Mouse (Mus musculus): Measurements from ENCODE around the gene Rhag. TPM values are rescaled to one million over a fixed set of nuclear protein-coding genes. Genes with fewer than 3 reads are reported as not detected.

The Rhag gene
- polyA plus RNA-seq (2015; fragmentation: Nextera tagmentation; extraction: Ambion mirVana), result 0.06 and 0.76 TPM in 2 replicates

DNA sequence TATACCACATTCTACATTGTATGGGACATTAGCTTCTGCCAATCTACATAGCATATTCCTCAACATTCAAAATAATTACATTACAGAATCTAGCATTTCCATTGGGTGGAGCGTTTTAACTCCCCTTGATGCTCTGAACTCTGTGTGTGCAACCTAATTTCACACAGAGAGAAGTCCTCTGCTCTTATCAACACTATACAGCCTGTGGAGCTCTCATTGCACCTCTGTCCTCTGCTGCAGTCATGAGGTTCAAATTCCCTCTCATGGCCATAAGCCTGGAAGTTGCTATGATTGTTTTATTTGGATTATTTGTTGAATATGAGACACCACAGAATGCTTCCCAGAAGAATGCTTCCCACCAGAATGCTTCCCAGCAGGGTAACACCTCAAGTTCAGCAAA lies at the start of gene Rhag:
Gene Rhag (plus strand): TSS at position 193 of the 400 bp plus-strand sequence.
- Histone ChIP-seq H3K27ac (no peak within 1 kb of the TSS), H3K4me1 (no peaks in the 10 kb centered on the region), H3K27me3 (no peaks in the 10 kb centered on the region), H3K4me2 (no peak within 1 kb of the TSS), H3K36me3 (ENCODE audit: poor library complexity, severe bottlenecking) (no peaks in the 10 kb centered on the region), H3K9ac (no peak within 1 kb of the TSS), H3K4me3 (no peak within 1 kb of the TSS), H3K9me3 (replicated peaks) (no peaks in the 10 kb centered on the region)
- 69% methylated on average over 1 of the region's 1 CpGs for WGBS
- no peak for ATAC-seq

DNA sequence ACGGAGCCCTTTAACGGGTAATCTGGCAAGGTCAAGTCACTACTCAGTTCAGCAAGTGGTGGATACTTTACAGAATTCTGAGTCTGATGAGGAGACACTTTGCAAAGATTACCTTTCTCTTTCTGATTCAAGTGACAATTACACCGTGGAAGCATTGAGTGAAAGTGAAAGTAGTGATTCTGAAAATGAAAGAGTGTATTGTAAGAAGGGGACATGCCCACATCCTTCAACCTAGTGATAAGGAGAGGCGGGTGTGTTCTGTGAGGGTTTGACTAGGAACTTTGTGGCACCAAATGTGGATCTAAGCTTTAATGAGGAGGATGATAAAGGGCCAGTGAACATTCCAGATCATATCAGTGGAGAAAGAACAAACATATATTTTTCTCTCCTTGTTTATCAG lies 47.3 kb upstream of the Rhag start:
- H3K4me1 ChIP-seq, result no peaks in the 10 kb centered on the region
- no peak overlapping the region for H3K4me2 ChIP-seq
- no peak overlapping the region for H3K4me3 ChIP-seq
- H3K9ac ChIP-seq, result no peak overlapping the region
- H3K36me3 ChIP-seq (ENCODE audit: poor library complexity, severe bottlenecking), result no peaks in the 10 kb centered on the region
- ATAC-seq, result no peak
- no peak overlapping the region for H3K27ac ChIP-seq
- no peaks in the 10 kb centered on the region for H3K9me3 ChIP-seq (replicated peaks)
- H3K27me3 ChIP-seq, result no peaks in the 10 kb centered on the region
- 78% methylated on average over 4 of the region's 4 CpGs for WGBS

DNA sequence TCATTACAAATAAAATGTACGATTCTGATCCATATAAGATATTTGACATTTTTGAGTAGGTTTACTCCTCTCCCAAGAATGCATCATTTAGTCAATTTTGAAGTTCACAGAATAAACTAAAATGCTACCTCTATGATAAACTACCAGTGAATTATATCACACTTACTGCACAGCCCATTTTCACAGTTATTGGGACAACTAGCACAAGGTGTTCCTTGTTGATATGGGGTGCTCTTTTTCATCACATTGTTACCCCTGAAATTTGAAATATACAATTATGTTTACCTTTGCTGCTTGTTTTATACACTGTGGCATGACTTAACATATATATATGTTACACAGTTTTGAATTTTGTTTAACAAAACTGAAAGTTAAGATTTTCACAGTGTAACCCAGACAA lies 43.8 kb upstream of the Rhag start:
- Histone ChIP-seq H3K36me3 (ENCODE audit: poor library complexity, severe bottlenecking) (no peaks in the 10 kb centered on the region), H3K27ac (no peak overlapping the region), H3K4me1 (no peaks in the 10 kb centered on the region), H3K9ac (no peak overlapping the region), H3K4me3 (no peak overlapping the region), H3K27me3 (no peaks in the 10 kb centered on the region), H3K4me2 (no peak overlapping the region), H3K9me3 (replicated peaks) (no peaks in the 10 kb centered on the region)
- ATAC-seq, result no peak
- WGBS, result 84% methylated on average over 1 of the region's 1 CpGs

DNA sequence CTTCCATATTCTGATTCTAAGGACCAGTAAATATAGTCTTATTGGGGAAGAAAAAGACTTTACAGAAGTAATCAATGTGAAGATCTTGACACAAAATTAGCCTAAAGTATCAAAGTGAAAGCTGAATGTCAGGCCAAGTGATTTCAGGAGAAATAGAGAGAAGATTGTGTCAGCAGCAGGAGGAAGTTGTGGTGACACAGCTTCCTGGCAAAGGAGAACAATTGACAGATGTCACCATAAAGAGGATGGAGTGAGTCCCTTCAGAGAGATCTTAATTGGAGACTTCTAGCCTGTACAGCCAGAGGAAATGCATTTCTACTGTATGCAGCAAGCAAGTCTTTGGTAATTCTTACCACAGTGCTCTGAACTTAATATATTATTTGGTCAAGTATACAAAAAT lies 21.0 kb upstream of the Rhag start:
- no peaks in the 10 kb centered on the region for H3K36me3 ChIP-seq (ENCODE audit: poor library complexity, severe bottlenecking)
- no peaks in the 10 kb centered on the region for H3K4me1 ChIP-seq
- no peak overlapping the region for H3K4me2 ChIP-seq
- no peak overlapping the region for H3K4me3 ChIP-seq
- no peaks in the 10 kb centered on the region for H3K9me3 ChIP-seq (replicated peaks)
- H3K27ac ChIP-seq, result no peak overlapping the region
- no peak overlapping the region for H3K9ac ChIP-seq
- H3K27me3 ChIP-seq, result no peaks in the 10 kb centered on the region
- ATAC-seq, result no peak

DNA sequence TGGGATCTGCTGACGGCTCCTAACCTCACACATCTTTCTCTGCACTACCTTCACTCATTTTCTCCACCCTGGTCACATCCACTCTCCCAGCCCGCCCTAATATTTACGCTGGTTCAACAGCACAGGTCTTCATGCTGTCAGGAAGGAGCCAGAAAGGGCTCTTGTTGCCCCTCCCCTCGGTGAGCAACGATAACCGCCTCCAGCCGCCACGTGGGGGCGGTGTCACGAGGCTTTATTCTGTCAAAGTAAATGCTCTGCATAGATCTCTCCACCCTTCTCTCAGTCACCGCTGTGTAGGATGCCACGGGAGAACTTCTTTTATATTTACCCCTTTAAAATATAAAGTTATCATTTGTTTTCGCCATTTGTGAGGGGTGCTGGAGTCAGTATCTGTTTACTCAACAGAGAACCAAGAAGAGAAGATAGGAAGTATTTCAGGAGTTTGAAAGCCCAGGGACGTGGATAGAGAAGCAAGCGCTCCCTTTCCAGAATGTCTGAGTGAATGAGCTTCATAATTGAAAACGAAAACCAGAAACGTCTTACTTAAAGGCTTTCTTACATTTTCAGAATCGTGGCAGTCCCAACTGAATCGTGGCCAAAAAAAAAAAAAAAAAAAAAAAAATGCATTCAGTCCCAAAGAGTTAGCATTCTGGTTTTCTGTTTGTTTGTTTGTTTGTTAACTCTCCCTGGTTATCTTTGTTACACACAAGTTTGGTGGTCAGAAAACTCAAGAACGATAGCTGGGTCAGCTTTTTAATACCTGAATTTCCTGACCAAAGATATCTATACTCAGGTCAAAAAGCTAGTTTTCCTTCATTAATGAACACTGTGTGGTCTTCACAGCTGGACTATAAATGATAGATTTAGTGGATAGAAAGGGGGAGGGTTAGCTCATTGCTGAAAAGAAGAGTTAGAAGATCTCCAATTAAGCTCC lies 16.7 kb upstream of the Rhag start:
- Histone ChIP-seq H3K9me3 (replicated peaks) (no peaks in the 10 kb centered on the region), H3K4me2 (no peak overlapping the region), H3K27me3 (no peaks in the 10 kb centered on the region), H3K27ac (no peak overlapping the region), H3K36me3 (ENCODE audit: poor library complexity, severe bottlenecking) (no peaks in the 10 kb centered on the region), H3K9ac (no peak overlapping the region), H3K4me1 (no peaks in the 10 kb centered on the region), H3K4me3 (no peak overlapping the region)
- 67% methylated on average over 20 of the region's 20 CpGs for WGBS
- ATAC-seq, result no peak

DNA sequence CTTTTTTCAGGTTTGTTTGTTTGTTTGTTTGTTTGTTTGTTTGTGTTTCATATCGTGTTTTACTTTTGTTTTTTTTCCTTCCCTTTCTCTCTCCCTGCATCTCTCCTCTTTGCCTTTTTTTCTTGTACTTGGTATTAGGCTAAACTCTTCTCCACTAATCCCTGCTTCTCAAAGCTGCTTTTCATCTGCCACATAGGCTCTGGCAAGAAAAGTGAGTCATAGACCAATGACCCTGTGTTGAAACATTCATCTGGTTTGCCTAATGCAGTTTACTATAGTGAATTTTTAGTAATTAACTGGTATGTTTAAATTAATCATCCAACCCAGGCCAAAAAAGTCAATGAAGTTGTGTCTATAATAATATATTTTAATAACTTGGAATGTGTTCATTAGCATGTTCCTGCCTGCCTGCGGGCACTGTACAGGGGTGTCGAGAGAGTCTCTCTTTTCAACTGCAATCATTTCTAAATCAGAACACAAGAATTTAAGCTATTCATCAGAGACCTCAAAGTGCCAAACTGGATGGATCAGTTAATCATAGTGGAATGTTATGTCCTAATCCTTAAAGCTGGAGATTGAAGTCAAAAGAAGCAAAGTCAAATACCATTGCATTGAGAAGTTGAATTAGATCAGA lies 8.1 kb upstream of the Rhag start:
- 91% methylated on average over 3 of the region's 3 CpGs for WGBS
- Histone ChIP-seq H3K4me1 (no peaks in the 10 kb centered on the region), H3K27ac (no peak overlapping the region), H3K4me3 (no peak overlapping the region), H3K4me2 (no peak overlapping the region), H3K9me3 (replicated peaks) (no peaks in the 10 kb centered on the region), H3K27me3 (no peaks in the 10 kb centered on the region), H3K36me3 (ENCODE audit: poor library complexity, severe bottlenecking) (no peaks in the 10 kb centered on the region), H3K9ac (no peak overlapping the region)
- ATAC-seq, result no peak

DNA sequence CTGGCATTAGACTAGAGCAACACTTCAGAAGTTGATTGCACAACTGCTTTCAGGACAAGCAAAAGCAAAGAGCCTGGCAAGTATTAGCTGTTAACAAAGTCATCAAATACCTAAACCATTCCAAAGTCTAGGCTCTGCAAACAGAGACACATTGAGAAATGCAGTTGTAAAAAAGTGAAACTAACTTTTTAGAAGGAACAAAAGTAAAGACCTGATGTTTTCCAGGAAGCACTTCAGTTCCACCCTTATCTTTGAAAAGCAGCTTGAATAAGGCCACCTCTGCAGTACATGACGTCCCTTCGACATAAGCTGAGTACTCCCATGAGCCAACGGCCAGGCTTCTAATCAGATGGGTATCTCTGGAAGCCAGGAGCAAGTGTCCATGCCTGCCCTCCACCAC lies 4.4 kb upstream of the Rhag start:
- 75% methylated on average over 3 of the region's 3 CpGs for WGBS
- ATAC-seq, result no peak

DNA sequence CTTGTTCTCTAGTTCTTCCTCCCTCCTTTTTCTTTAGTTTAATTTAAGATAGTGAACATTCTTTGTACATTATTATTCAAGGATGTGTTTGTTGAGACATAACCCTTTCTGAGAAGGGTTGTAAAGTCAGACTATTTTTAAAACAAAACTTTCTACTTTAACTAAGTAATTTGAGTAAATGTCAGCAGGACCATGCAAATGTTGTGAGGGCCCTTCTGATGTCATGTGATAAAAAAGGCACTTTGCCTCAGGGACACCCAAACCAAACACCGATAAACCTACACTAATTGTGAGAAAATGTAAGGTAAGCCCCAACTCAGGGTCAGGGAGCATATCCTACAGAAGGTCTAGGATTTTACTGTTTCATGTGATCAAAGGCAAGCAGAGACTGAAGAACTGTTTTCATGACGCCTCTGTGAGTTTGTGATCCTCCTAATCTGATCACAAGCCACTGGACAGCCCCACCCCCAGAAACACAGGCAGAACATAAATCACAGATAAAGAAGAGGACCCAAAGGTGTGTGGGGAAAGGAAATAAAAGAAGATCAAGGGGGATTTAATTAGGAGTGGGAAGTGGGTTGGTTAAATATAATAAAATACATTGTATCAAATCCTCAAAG lies 3.9 kb upstream of the Rhag start, which contains the start of gene Crisp2:
Gene Crisp2 (minus strand): TSS at position 51 of the 620 bp plus-strand sequence.
- Histone ChIP-seq H3K4me3 (no peak within 1 kb of the TSS), H3K4me2 (no peak within 1 kb of the TSS), H3K36me3 (ENCODE audit: poor library complexity, severe bottlenecking) (no peaks in the 10 kb centered on the region), H3K27me3 (no peaks in the 10 kb centered on the region), H3K27ac (no peak within 1 kb of the TSS), H3K9me3 (replicated peaks) (no peaks in the 10 kb centered on the region), H3K4me1 (no peaks in the 10 kb centered on the region), H3K9ac (no peak within 1 kb of the TSS)
- 59% methylated on average over 2 of the region's 2 CpGs for WGBS
- no peak for ATAC-seq

More for the DNA sequence above, 4.4 kb upstream of the Rhag start:
- Histone ChIP-seq H3K36me3 (ENCODE audit: poor library complexity, severe bottlenecking) (no peaks in the 10 kb centered on the region), H3K4me1 (no peaks in the 10 kb centered on the region), H3K27me3 (no peaks in the 10 kb centered on the region), H3K4me2 (no peak overlapping the region), H3K9me3 (replicated peaks) (no peaks in the 10 kb centered on the region), H3K9ac (no peak overlapping the region), H3K27ac (no peak overlapping the region), H3K4me3 (no peak overlapping the region)

DNA sequence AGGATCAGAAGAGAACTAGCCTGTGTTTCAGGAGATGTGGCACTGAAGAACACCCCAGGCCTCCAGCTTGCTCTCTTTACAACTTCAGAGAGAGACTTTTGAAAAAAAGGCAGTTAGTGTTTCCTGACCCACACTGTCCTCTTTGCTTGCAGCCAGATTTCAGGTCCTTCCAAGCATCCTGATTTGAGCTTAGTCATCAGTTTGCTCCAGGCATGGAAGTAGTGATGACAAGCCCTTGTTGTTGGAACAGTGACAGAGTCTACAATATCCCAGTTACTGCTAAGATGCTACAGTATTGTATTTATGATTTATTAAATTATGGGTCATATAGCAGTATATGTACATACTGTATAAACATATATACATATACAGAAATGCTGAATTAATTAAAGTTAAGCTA lies 2.9 kb upstream of the Rhag start:
- H3K27ac ChIP-seq, result no peak overlapping the region
- H3K4me1 ChIP-seq, result no peaks in the 10 kb centered on the region
- no peak for ATAC-seq
- no peak overlapping the region for H3K9ac ChIP-seq
- H3K4me2 ChIP-seq, result no peak overlapping the region
- H3K9me3 ChIP-seq (replicated peaks), result no peaks in the 10 kb centered on the region
- no peaks in the 10 kb centered on the region for H3K27me3 ChIP-seq
- no peak overlapping the region for H3K4me3 ChIP-seq
- no peaks in the 10 kb centered on the region for H3K36me3 ChIP-seq (ENCODE audit: poor library complexity, severe bottlenecking)

DNA sequence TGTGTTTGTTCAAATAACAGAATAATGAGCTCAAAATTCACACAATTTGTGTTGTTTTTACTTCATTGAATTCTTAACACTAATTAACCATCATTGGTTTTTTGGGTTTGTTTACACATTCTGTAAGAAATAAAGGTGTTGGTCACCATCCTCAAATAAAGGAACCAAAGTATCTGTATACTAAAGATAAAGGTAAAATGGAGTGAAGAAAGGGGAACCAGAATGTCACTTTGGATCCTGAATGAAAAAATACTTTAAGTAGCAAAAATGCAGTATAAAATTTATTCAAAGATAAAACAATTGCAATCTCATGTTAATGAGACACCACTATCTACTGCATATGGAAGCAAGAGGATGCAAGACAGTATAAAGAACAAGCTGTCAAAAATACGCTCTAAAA lies 634 bp downstream of the Rhag start:
- Histone ChIP-seq H3K4me2 (no peak overlapping the region), H3K9me3 (replicated peaks) (no peaks in the 10 kb centered on the region), H3K27ac (no peak overlapping the region), H3K4me3 (no peak overlapping the region), H3K9ac (no peak overlapping the region), H3K27me3 (no peaks in the 10 kb centered on the region), H3K4me1 (no peaks in the 10 kb centered on the region), H3K36me3 (ENCODE audit: poor library complexity, severe bottlenecking) (no peaks in the 10 kb centered on the region)
- 88% methylated on average over 1 of the region's 1 CpGs for WGBS
- no peak for ATAC-seq

DNA sequence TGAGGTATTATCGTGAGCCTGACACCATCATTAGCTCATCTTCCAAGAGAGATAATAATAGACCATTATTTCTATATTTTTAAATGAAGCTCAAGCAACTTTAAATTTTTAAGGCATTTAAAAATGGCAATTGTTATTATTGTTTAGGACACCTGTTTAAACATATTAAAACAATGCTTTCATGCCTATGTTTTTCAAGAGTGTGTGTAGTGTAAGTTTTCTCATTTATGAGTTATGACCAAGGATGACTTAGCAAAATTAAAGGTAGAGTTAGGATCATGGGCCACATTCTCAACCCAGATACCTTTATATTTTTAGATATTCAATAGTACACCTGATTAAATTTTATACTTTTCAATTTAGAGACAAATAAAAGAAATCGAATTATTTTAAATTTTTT lies 1.3 kb downstream of the Rhag start:
- 72% methylated on average over 2 of the region's 2 CpGs for WGBS
- no peak overlapping the region for H3K9ac ChIP-seq
- no peak overlapping the region for H3K4me3 ChIP-seq
- no peaks in the 10 kb centered on the region for H3K27me3 ChIP-seq
- no peaks in the 10 kb centered on the region for H3K4me1 ChIP-seq
- H3K36me3 ChIP-seq (ENCODE audit: poor library complexity, severe bottlenecking), result no peaks in the 10 kb centered on the region
- no peaks in the 10 kb centered on the region for H3K9me3 ChIP-seq (replicated peaks)
- H3K4me2 ChIP-seq, result no peak overlapping the region
- ATAC-seq, result no peak
- H3K27ac ChIP-seq, result no peak overlapping the region

DNA sequence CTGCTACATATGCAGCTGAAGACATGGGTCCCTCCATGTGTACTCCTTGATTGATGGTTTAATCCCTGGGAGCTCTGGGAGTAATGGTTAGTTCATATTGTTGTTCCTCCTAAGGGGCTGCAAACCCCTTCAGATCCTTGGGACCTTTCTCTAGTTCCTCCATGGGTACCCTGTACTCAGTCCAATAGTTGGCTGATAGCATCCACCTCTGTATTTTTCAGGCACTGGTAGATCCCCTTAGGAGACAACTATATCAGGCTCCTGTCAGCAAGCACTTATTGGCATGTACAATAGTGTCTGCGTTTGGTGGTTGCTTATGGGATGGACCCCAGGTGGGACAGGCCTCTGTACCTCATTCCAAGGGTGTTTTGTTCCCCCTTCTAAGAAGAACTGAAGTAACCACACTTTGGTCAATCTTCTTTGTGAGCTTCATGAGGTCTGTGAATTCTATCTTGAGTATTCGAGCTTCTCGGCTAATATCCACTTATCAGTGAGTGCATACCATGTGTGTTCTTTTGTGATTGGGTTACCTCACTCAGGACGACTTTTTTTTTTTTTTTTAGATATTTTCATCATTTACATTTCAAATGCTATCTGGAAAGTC lies 6.5 kb downstream of the Rhag start:
- no peaks in the 10 kb centered on the region for H3K4me1 ChIP-seq
- 80% methylated on average over 4 of the region's 4 CpGs for WGBS
- no peak for ATAC-seq

More for the DNA sequence above, 6.5 kb downstream of the Rhag start:
- H3K4me2 ChIP-seq, result no peak overlapping the region
- no peaks in the 10 kb centered on the region for H3K36me3 ChIP-seq (ENCODE audit: poor library complexity, severe bottlenecking)
- H3K9me3 ChIP-seq (replicated peaks), result no peaks in the 10 kb centered on the region
- H3K9ac ChIP-seq, result no peak overlapping the region
- no peak overlapping the region for H3K27ac ChIP-seq
- no peak overlapping the region for H3K4me3 ChIP-seq
- no peaks in the 10 kb centered on the region for H3K27me3 ChIP-seq

Measured in forebrain, embryonic 13.5 days (tissue).